Mouse (Mus musculus): Measurements from ENCODE around the gene Bloc1s3.
"Not testable (repeated sequence)": the region's sequence is repeated elsewhere in the genome, so short reads cannot be mapped to it uniquely, and the experiment has no call there.

The Bloc1s3 gene

GRCm38 (mm10) chr7:19517652-19518365, 9.6 kb upstream of the Bloc1s3 start, which contains the start of gene Nkpd1:
Nkpd1 (plus strand) TSS chr7:19517838.
- peak in 1 of 2 experiments; percentile 51 for DNase-seq

GRCm38 (mm10) chr7:19512353-19512752, 4.2 kb upstream of the Bloc1s3 start:
- DNase-seq, result no peak

GRCm38 (mm10) chr7:19511934-19512333, 3.8 kb upstream of the Bloc1s3 start:
- not testable (repeated sequence) for DNase-seq

- DNase-seq, result no peak
Measured at GRCm38 (mm10) chr7:19509786-19510185, 1.6 kb upstream of the Bloc1s3 start.

- no peak for DNase-seq
Measured at GRCm38 (mm10) chr7:19508924-19509568, 879 bp upstream of the Bloc1s3 start.

GRCm38 (mm10) chr7:19507612-19507981, 570 bp downstream of the Bloc1s3 start:
- DNase-seq, result no peak

GRCm38 (mm10) chr7:19506969-19507611, 1.1 kb downstream of the Bloc1s3 start:
- peak; percentile 67 to 68 for DNase-seq

GRCm38 (mm10) chr7:19506326-19506725, 1.8 kb downstream of the Bloc1s3 start:
- no peak for DNase-seq

GRCm38 (mm10) chr7:19503481-19504068, 4.6 kb downstream of the Bloc1s3 start:
- peak in 1 of 2 experiments; percentile 66 for DNase-seq

- no peak for DNase-seq
Measured at GRCm38 (mm10) chr7:19501658-19502057, 6.5 kb downstream of the Bloc1s3 start.

- no peak for DNase-seq
Measured at GRCm38 (mm10) chr7:19500420-19501363, 7.5 kb downstream of the Bloc1s3 start.

GRCm38 (mm10) chr7:19498326-19498725, 9.8 kb downstream of the Bloc1s3 start:
- DNase-seq, result no peak

GRCm38 (mm10) chr7:19496214-19496555, 12.0 kb downstream of the Bloc1s3 start:
- DNase-seq, result no peak

- peak in 1 of 2 experiments; percentile 56 for DNase-seq
Measured at GRCm38 (mm10) chr7:19495521-19496213, 12.5 kb downstream of the Bloc1s3 start.

- DNase-seq, result no peak
Measured at GRCm38 (mm10) chr7:19494751-19495474, 13.3 kb downstream of the Bloc1s3 start.

GRCm38 (mm10) chr7:19491731-19492130, 16.4 kb downstream of the Bloc1s3 start:
- DNase-seq, result peak; percentile 80 to 89

GRCm38 (mm10) chr7:19489525-19489924, 18.6 kb downstream of the Bloc1s3 start:
- no peak for DNase-seq

- no peak for DNase-seq
Measured at GRCm38 (mm10) chr7:19486549-19486948, 21.6 kb downstream of the Bloc1s3 start.

GRCm38 (mm10) chr7:19485488-19485887, 22.7 kb downstream of the Bloc1s3 start:
- DNase-seq, result no peak

GRCm38 (mm10) chr7:19483281-19483680, 24.9 kb downstream of the Bloc1s3 start:
- no peak for DNase-seq

All from lung, postnatal 4 days (tissue).